Mouse (Mus musculus) adrenal gland, postnatal 4 days (tissue): Measurements from ENCODE around the gene Olfr1436. TPM values are rescaled to one million over a fixed set of nuclear protein-coding genes. Genes with fewer than 3 reads are reported as not detected.
"Not testable (repeated sequence)": the region's sequence is repeated elsewhere in the genome, so short reads cannot be mapped to it uniquely, and the experiment has no call there.

Experiments used
- DNase-seq, 2 experiments: peaks; one replicate each; pipeline ENCODE4 v3.0.0; 2021 to 2022; ENCODE audit warnings: low spot score in 2 of 2, mixed read lengths in 2 of 2
- long read RNA-seq, 2 experiments: library from polyadenylated mRNA; stranded (forward); transcript quantifications; one replicate each; pipeline ENCODE4 v2.0.0; 2021
- total RNA-seq, 2 experiments: library from RNA; stranded (reverse); gene quantifications; 2 replicates each; pipeline ENCODE4 v1.2.3; 2021

Olfr1436 gene
- total RNA-seq: not detected
- long read RNA-seq, experiment 1: 0 reads
- long read RNA-seq, experiment 2: 0 reads

DNA sequence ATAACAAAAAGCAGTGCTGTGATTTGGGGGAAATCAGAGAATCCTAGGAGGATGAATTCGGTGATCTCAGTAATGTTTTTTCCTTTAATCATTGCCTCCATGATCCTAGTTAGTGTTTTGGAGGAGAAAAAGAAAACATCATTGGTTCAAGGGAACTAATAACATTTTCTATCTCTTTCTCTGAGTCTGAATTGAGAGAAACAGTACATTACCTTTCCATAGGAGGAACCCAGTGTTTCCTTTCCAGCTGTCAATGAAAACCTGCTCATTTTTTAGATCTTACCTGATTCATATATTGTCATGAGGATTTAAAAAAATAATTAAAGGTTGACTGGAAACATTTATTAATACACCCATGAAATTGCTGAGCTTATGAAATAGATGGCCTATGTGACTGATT lies at the start of gene Olfr1436:
Gene Olfr1436 (minus strand): TSS at position 101 of the 400 bp plus-strand sequence.
- DNase-seq: not testable (repeated sequence)

DNA sequence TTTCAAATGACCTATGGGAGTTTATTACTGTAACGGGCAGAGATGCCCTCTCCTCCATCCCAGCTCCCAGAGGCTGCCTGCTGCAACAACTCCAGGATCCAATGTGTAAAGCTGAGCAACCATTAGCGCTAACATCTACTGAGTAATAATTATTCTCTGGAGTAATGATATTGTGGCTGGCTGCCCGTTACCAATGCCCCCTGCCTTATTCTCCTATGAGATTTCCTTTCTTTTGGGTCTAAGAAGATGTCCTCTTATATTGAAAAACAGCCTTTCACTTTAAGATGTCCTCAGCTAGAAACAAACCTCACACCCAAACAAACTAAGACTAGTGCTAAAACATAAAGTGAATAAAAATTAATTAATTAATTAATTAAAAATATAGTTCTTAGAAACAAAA lies 36.9 kb upstream of the Olfr1436 start, which contains the start of gene Olfr1438-ps1:
Gene Olfr1438-ps1 (minus strand): TSS at position 101 of the 400 bp plus-strand sequence.
- DNase-seq: no peak

DNA sequence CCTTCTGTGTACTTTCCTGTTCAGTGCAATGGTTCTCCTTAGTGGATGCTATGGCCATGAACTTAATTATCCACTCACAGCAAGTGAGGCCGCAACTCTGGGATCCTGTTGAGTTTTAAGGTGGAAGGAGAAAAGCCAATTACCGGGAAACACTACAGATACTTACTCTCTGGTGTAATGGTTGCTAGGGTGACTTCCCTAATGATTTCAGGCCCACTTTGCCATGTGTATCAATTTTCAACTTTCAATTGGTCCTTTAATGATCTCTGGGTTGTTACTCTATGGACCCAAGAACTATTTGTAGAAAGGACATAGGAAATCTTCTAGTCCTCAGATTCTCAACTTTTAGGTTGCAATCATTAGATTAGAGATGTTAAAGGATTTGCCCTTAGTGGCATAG lies 26.1 kb upstream of the Olfr1436 start, which contains the start of gene Olfr1437:
Gene Olfr1437 (minus strand): TSS at position 101 of the 400 bp plus-strand sequence.
- no peak for DNase-seq

GRCm38 (mm10) chr19:12292979-12293378 lies 6.0 kb downstream of the Olfr1436 start:
- DNase-seq: no peak

DNA sequence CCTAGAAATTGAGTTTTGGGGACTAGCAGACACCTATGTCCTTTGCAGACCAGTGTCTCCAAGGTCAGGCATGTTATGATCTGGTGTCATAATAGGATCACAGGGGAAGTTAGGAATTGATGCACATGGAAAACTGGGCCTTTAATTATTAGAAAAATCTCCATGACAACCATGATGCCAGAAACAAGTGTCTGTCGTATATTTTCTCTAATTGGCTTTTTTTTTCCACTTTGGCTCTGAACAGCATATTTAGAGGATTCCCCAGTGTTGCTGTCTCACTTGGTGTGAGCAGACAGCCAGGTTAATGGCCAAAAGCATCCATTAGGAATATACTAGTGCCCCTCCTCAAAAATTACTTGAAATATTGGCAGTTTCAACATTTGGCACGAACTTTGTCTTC lies 19.4 kb downstream of the Olfr1436 start, which contains the start of gene Olfr1434:
Gene Olfr1434 (plus strand): TSS at position 301 of the 400 bp plus-strand sequence.
- DNase-seq: no peak

DNA sequence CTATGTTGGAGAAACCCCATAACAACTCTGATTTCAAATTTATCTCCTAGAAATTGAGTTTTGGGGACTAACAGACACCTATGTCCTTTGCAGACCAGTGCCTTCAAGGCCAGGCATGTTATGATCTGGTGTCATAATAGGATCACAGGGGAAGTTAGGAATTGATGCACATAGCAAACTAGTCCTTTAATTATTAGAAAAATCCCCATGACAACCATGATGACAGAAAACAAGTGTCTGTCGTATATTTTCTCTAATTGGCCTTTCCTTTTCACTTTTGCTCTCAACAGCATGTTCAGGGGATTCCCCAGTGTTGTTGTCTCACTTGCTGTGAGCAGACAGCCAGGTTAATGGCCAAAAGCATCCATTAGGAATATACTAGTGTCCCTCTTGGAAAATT lies 38.2 kb downstream of the Olfr1436 start, which contains the start of gene Olfr235:
Gene Olfr235 (plus strand): TSS at position 301 of the 400 bp plus-strand sequence.
- DNase-seq: no peak

Other genes starting within 250 kb of the Olfr1436 start
- gene Olfr1424, start 236.4 kb downstream of the Olfr1436 start, total RNA-seq: not detected
- gene Olfr1425, start 221.4 kb downstream of the Olfr1436 start, total RNA-seq: not detected
- not detected for gene Olfr1426, start 207.1 kb downstream of the Olfr1436 start, total RNA-seq
- not detected for gene Olfr1427, start 195.8 kb downstream of the Olfr1436 start, total RNA-seq
- gene Olfr1428, start 183.2 kb downstream of the Olfr1436 start, total RNA-seq: not detected
- not detected for gene Olfr76, start 175.9 kb downstream of the Olfr1436 start, total RNA-seq
- gene Olfr1555-ps1, start 129.0 kb downstream of the Olfr1436 start, total RNA-seq: not detected
- gene Olfr1431, start 98.5 kb downstream of the Olfr1436 start, total RNA-seq: not detected
- gene Olfr1432, start 66.5 kb downstream of the Olfr1436 start, total RNA-seq: not detected
- not detected for gene Olfr262, start 57.5 kb downstream of the Olfr1436 start, total RNA-seq
- not detected for gene Olfr235, start 38.1 kb downstream of the Olfr1436 start, total RNA-seq
- gene Olfr1434, start 19.3 kb downstream of the Olfr1436 start, total RNA-seq: not detected
- gene Olfr1437, start 26.0 kb upstream of the Olfr1436 start, total RNA-seq: not detected
- not detected for gene Olfr1438-ps1, start 36.8 kb upstream of the Olfr1436 start, total RNA-seq
- gene Olfr1440, start 88.1 kb upstream of the Olfr1436 start, total RNA-seq: not detected
- not detected for gene Olfr1441, start 118.3 kb upstream of the Olfr1436 start, total RNA-seq
- gene Pfpl, start 128.8 kb upstream of the Olfr1436 start, total RNA-seq: not detected
- gene Mpeg1, start 161.6 kb upstream of the Olfr1436 start, total RNA-seq: 10 to 100 TPM; 22.3 to 23.5 TPM
- gene Dtx4, start 202.3 kb upstream of the Olfr1436 start, total RNA-seq: 10 to 100 TPM; 32.1 to 33.4 TPM
- gene Fam111a, start 246.6 kb upstream of the Olfr1436 start, total RNA-seq: 10 to 100 TPM; 13.3 to 16.9 TPM